Mouse (Mus musculus) megakaryocyte progenitor cell, adult 5-6 weeks (primary cell): ENCODE results near the gene Was. TPM values are rescaled to one million over a fixed set of nuclear protein-coding genes. Genes with fewer than 3 reads are reported as not detected.
A peak's percentile ranks its signal among the peaks of the same experiment; 100 is the strongest.
"Not testable (repeated sequence)": the region's sequence is repeated elsewhere in the genome, so short reads cannot be mapped to it uniquely, and the experiment has no call there.

Source experiments
- ATAC-seq: replicated peaks from 2 replicates; pipeline ENCODE4 v1.8.0; 2016; ENCODE audit warnings: mild to moderate bottlenecking, moderate TSS enrichment, inconsistent platforms; ENCODE audit not compliant: poor library complexity
- total RNA-seq, 2 experiments: library from RNA; stranded (forward) in 1 of 2; stranded (reverse) in 1 of 2; fragments of 157-497, 149-512 nt in 1 of 2; fragments of 200-1000 nt in 1 of 2; gene quantifications; 2 replicates each; pipeline versions ENCODE4 v1.2.3 to v1.2.4; 2015 to 2017

Was gene
- total RNA-seq, 2 experiments from 2014 or later: 75.7 to 98.9 TPM

GRCm38 (mm10) chrX:8074430-8075014, 15.8 kb downstream of the Was start, which contains the start of gene Suv39h1:
Gene Suv39h1, minus strand, starts transcription at chrX:8074760.
- peak; percentile 97 for ATAC-seq

GRCm38 (mm10) chrX:8073881-8074429, 16.3 kb downstream of the Was start:
- peak; percentile 40 for ATAC-seq

DNA sequence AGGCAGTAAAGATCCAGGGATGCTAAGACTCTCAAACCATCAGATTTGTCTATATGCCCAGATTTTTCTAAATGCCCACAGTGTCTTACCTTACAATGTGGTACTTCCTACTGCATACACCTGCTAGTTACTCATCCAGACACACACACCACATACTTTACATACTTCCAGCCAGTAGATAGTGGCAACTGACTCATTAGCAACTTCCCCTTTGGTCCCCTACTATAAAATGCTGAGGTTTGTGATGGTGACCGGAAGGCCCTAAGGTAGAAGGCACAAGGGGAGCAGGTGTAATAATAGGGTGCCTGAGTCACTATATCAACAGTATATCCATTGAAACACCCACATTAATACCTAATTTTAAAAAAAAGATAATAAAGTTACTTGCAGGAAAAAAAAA, 21.1 kb downstream of the Was start:
- ATAC-seq: no peak

DNA sequence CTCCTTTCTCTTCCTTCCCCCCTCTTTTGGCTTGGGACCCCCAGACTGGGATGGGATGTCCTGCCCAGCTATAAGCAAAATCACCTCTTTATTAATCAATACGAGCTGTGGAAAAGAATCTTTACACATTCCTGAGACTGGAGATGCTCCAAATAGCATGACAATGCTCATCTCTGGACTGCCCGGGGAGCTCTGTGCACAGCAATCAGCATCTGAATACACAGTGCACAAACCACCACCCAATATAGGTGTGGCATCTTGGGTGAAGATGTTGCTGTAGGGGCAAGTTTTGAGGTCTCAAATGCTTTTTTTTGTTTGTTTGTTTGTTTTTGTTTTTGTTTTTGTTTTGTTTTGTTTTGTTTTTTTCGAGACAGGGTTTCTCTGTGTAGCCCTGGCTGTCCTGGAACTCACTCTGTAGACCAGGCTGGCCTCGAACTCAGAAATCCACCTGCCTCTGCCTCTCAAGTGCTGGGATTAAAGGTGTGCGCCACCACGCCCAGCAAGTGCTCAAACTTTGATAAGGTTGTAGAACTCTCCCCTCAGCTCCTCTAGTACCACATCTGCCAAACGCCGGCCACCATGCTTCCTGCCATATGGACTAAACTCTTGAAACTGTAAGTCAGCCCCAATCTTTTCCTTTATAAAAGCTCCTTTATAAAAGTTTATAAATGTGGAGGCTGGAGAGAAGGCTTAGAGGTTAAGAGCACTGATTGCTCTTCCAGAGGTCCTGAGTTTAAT, 39.1 kb downstream of the Was start:
- ATAC-seq: not testable (repeated sequence)

DNA sequence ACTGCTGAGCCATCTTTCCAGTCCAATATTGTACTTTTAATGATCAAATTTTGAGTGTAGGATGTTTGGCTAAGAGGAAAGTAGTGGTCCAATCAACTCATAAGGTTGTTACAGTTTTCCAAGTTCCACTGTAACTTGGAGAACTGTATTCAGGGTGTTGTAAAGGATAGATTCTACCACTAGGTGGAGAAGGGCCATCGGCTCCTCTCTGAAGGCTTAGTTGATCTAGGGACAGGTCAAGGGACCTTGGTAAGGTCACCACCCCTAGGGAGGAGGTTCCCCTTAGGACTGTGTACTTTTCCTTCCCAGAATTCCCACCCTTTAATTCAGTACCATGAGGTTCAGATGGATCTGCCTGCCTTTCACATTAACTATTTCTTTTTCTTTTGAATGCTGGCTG, 57.3 kb downstream of the Was start:
- peak; percentile 66 for ATAC-seq

Other genes with a start within 250 kb of the Was start
- gene Otud5, start 249.1 kb downstream of the Was start, total RNA-seq (2015): 33.0 and 33.7 TPM in 2 replicates
- 48.6 and 58.7 TPM in 2 replicates for gene Otud5, start 249.1 kb downstream of the Was start, total RNA-seq (2017)
- gene Pim2, start 212.2 kb downstream of the Was start, total RNA-seq (2015): 5.9 TPM in 2 replicates
- 1.2 and 1.5 TPM in 2 replicates for gene Pim2, start 212.2 kb downstream of the Was start, total RNA-seq (2017)
- 8.9 and 10.4 TPM in 2 replicates for gene Slc35a2, start 206.5 kb downstream of the Was start, total RNA-seq (2015)
- gene Slc35a2, start 206.5 kb downstream of the Was start, total RNA-seq (2017): 12.2 and 25.1 TPM in 2 replicates
- gene Pqbp1, start 191.2 kb downstream of the Was start, total RNA-seq (2015): 25.1 and 30.3 TPM in 2 replicates
- 136 and 167 TPM in 2 replicates for gene Pqbp1, start 191.2 kb downstream of the Was start, total RNA-seq (2017)
- 116 and 133 TPM in 2 replicates for gene Timm17b, start 191.1 kb downstream of the Was start, total RNA-seq (2015)
- gene Timm17b, start 191.1 kb downstream of the Was start, total RNA-seq (2017): 79.3 and 90.7 TPM in 2 replicates
- not detected in 2 replicates for gene Gm10491, start 182.7 kb downstream of the Was start, total RNA-seq (2015)
- gene Gm10491, start 182.7 kb downstream of the Was start, total RNA-seq (2017): not detected in 2 replicates
- not detected in 2 replicates for gene Gm10490, start 181.0 kb downstream of the Was start, total RNA-seq (2015)
- not detected in 2 replicates for gene Gm10490, start 181.0 kb downstream of the Was start, total RNA-seq (2017)
- not detected in 2 replicates for gene Pcsk1n, start 170.7 kb downstream of the Was start, total RNA-seq (2015)
- not detected in 2 replicates for gene Pcsk1n, start 170.7 kb downstream of the Was start, total RNA-seq (2017)
- not detected in 2 replicates for gene Eras, start 161.9 kb downstream of the Was start, total RNA-seq (2015)
- not detected in 2 replicates for gene Eras, start 161.9 kb downstream of the Was start, total RNA-seq (2017)
- gene Hdac6, start 142.6 kb downstream of the Was start, total RNA-seq (2015): 9.2 and 10.4 TPM in 2 replicates
- gene Hdac6, start 142.6 kb downstream of the Was start, total RNA-seq (2017): 6.5 and 7.6 TPM in 2 replicates
- 10.7 and 26.3 TPM in 2 replicates for gene Gata1, start 112.4 kb downstream of the Was start, total RNA-seq (2015)
- gene Gata1, start 112.4 kb downstream of the Was start, total RNA-seq (2017): 8.7 and 20.8 TPM in 2 replicates
- gene Glod5, start 72.0 kb downstream of the Was start, total RNA-seq (2015): not detected in 2 replicates
- not detected in 2 replicates for gene Glod5, start 72.0 kb downstream of the Was start, total RNA-seq (2017)
- 53.5 and 64.6 TPM in 2 replicates for gene Suv39h1, start 15.7 kb downstream of the Was start, total RNA-seq (2015)
- 79.2 and 81.6 TPM in 2 replicates for gene Suv39h1, start 15.7 kb downstream of the Was start, total RNA-seq (2017)
- 11.9 and 14.4 TPM in 2 replicates for gene Wdr13, start 42.4 kb upstream of the Was start, total RNA-seq (2015)
- 16.3 and 25.5 TPM in 2 replicates for gene Wdr13, start 42.4 kb upstream of the Was start, total RNA-seq (2017)
- 1,002 and 1,150 TPM in 2 replicates for gene Rbm3, start 55.4 kb upstream of the Was start, total RNA-seq (2015)
- 1,310 and 1,340 TPM in 2 replicates for gene Rbm3, start 55.4 kb upstream of the Was start, total RNA-seq (2017)
- gene Tbc1d25, start 85.7 kb upstream of the Was start, total RNA-seq (2015): 9.8 and 13.9 TPM in 2 replicates
- 5.5 and 5.8 TPM in 2 replicates for gene Tbc1d25, start 85.7 kb upstream of the Was start, total RNA-seq (2017)
- gene Ebp, start 103.0 kb upstream of the Was start, total RNA-seq (2015): 53.5 and 55.4 TPM in 2 replicates
- gene Ebp, start 103.0 kb upstream of the Was start, total RNA-seq (2017): 81.8 and 96.9 TPM in 2 replicates
- 0.32 and 0.49 TPM in 2 replicates for gene Porcn, start 116.0 kb upstream of the Was start, total RNA-seq (2015)
- not detected in 2 replicates for gene Porcn, start 116.0 kb upstream of the Was start, total RNA-seq (2017)
- gene Ftsj1, start 161.9 kb upstream of the Was start, total RNA-seq (2015): 28.1 and 36.6 TPM in 2 replicates
- 23.7 and 25.1 TPM in 2 replicates for gene Ftsj1, start 161.9 kb upstream of the Was start, total RNA-seq (2017)
- gene Slc38a5, start 180.6 kb upstream of the Was start, total RNA-seq (2015): 6.6 and 12.0 TPM in 2 replicates
- 3.2 and 8.6 TPM in 2 replicates for gene Slc38a5, start 180.6 kb upstream of the Was start, total RNA-seq (2017)
- gene Ssxb10, start 236.9 kb upstream of the Was start, total RNA-seq (2015): 0.59 TPM in 1 of 2 replicates, not detected in the other
- not detected in 2 replicates for gene Ssxb10, start 236.9 kb upstream of the Was start, total RNA-seq (2017)